Mouse (Mus musculus): ENCODE data around the gene Apoa2.

DNA sequence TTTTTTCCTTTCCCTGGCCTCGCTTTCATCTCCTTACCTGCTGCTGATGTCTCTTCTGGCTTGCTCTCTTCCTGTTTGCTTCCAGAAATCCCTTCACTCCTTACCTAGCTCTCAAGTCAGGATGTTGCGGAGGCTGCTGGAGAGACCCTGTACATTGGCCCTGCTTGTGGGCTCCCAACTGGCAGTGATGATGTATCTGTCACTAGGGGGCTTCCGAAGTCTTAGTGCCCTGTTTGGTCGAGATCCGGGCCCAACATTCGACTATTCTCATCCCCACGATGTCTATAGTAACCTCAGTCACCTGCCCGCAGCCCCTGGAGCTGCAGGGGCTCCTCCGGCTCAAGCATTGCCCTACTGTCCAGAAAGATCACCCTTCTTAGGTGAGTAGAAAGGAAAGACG is 46.8 kb downstream of the Apoa2 start:
- TF ChIP-seq EP300 (IDR thresholded peaks at IDR 0.05; ENCODE audit: low read depth) (no peak), CTCF (IDR thresholded peaks at IDR 0.05; ENCODE audit: low read depth) (no peak)
